Mouse (Mus musculus): ENCODE measurements around the gene Ryr2.

- TF ChIP-seq CTCF (IDR thresholded peaks at IDR 0.05; ENCODE audit: low read depth) (no peak), EP300 (IDR thresholded peaks at IDR 0.05; ENCODE audit: low read depth) (no peak)
These were observed 8.1 kb upstream of the Ryr2 start for GRCm38 (mm10) chr13:12114816-12115215.

All from liver, embryonic 14.5 days (tissue).